ENCODE assay signal across 13 mouse cellular contexts in the genomic region with DNA sequence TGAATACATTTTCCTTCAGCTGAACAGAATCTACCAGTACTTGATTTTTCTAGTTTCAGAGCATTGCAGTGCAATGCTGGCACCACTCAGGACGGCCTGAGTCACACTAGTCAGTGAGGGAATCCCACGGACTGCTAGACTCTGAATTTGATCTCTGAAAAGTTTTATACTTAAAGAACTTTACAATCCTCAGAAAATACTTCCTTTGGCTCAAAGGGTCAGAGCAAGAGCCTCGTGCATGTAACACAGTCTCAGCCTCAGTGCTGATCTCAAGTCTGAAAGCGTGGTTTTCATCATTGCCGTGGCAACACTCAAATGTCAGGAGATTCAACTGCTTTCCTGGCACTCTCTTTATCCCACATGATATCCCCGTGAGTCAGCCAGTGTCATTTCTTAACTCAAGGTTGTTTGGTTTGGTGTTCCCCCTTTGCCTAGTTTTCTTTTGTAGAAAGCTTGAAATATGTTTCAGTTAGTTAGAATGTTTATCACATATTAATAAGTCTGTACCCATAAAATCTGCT. TPM values are rescaled to one million over a fixed set of nuclear protein-coding genes. Genes with fewer than 3 reads are reported as not detected.
DNase-seq lines count a peak whose midpoint lies in the region; TF ChIP-seq lines count a peak whose summit lies in the region.
"Had no signal": no experiment of that assay in that cellular context is flagged by ENCODE, and none has a peak within 500 bp of the region (broad histone marks: within the 10 kb centered on the region; RNA-seq: fewer than 3 reads in every experiment).

No protein-coding gene starts in this region.

- intact Hi-C loops in gastrocnemius, adult 2 months (cut with DNase I): no loop called here

- peak overlapping the region; percentile 41 for H3K4me3 ChIP-seq in gastrocnemius, adult 2 months
- H3K4me3 ChIP-seq in bone marrow macrophage, adult 2 months (ENCODE audit: insufficient read depth, low read length): no peak overlapping the region
- H3K4me3 ChIP-seq: erythroblast, embryonic 14.5 days; limb, embryonic 13.5 days; lung, embryonic 15.5 days had no signal

- no peak for TF ChIP-seq CTCF in gastrocnemius, adult 2 months (IDR thresholded peaks at IDR 0.05)
- TF ChIP-seq CTCF in bone marrow macrophage, adult 2 months (IDR thresholded peaks at IDR 0.05; ENCODE audit: low read depth, low read length): no peak

- no peak for DNase-seq in gastrocnemius, adult 2 months
- no peak for DNase-seq in gastrocnemius, postnatal 10 days
- DNase-seq in ovary, postnatal 36 days (ENCODE audit: low spot score): peak; percentile 8
- DNase-seq in ovary, postnatal 10 days (ENCODE audit: low spot score): no peak
- DNase-seq in urinary bladder, adult 2 months (ENCODE audit: low spot score): no peak
- DNase-seq in kidney, adult 9 months: no peak
- DNase-seq: cerebellum, postnatal 10 days; gastrocnemius, postnatal 25 days; kidney, adult 11 months had no signal

- TF ChIP-seq POLR2A in bone marrow macrophage, adult 2 months (IDR thresholded peaks at IDR 0.05; ENCODE audit: borderline replicate concordance, low read depth, low read length): no peak

- peaks cover 12% of the 10 kb centered on the region for H3K4me1 ChIP-seq in bone marrow macrophage, adult 2 months (ENCODE audit: control insufficient read depth, insufficient read depth, low read length)
- H3K4me1 ChIP-seq: limb, embryonic 13.5 days; lung, embryonic 15.5 days had no signal

- H3K27ac ChIP-seq in gastrocnemius, adult 2 months: peak overlapping the region; percentile 41
- H3K27ac ChIP-seq in bone marrow macrophage, adult 2 months (ENCODE audit: insufficient read depth, low read depth, low read length): peak overlapping the region; percentile 73
- H3K27ac ChIP-seq: limb, embryonic 13.5 days; lung, embryonic 15.5 days had no signal

RNA-seq across cellular contexts. Expression of a gene that starts 53.4 kb away (rescaled TPM):
- 10 to 100 TPM in 1 of 2 experiments, 1 to 10 TPM in 1; 7.2 to 12.1 TPM for total RNA-seq in gastrocnemius, adult 2 months (2021)
- total RNA-seq in gastrocnemius, postnatal 10 days (2021): 10 to 100 TPM; 18.5 to 27.8 TPM
- polyA plus RNA-seq in bone marrow macrophage, adult 2 months (2012; ENCODE audit: insufficient read depth, insufficient read length, missing spikeins): 230 and 234 TPM in 2 replicates
- polyA plus RNA-seq in urinary bladder, adult 2 months (2012; rRNA removed): 23.9 and 28.7 TPM in 2 replicates
